Mouse (Mus musculus): ENCODE measurements around the gene Dydc2. TPM values are rescaled to one million over a fixed set of nuclear protein-coding genes. Genes with fewer than 3 reads are reported as not detected.

Dydc2 gene
- polyA plus RNA-seq, 1 experiment from 2014 or later = 0.90 TPM

DNA sequence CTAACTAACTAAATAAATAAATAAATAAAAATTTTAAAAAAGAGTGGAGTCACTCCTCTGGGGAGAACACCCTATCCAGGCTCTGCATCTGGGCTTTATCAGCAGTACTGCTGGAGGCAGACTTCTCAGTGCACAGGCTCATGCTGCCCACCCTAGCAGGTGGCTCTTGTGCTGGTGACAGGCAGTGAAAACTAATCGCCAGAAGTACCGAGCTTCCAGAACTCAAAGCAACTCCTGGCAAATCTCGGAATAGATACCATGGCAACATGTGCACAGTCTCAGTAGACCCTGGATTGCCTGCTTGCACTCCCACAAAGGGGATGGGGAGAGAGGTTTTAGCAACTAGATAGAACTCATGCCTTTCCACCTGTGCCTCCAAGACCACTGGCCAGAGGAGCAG, 62.1 kb downstream of the Dydc2 start:
- no peak overlapping the region for H3K27ac ChIP-seq
- H3K4me2 ChIP-seq (replicated peaks) = no peak overlapping the region
- 0 out of 2 replicates have a peak, but pooled peaks cover 2% of the 10 kb centered on the region for H3K36me3 ChIP-seq
- H3K4me3 ChIP-seq = no peak overlapping the region
- H3K9me3 ChIP-seq (replicated peaks) = no peaks in the 10 kb centered on the region
- WGBS = 45% methylated on average over 3 of the region's 3 CpGs
- no peaks in the 10 kb centered on the region for H3K27me3 ChIP-seq
- no peak overlapping the region for H3K9ac ChIP-seq
- H3K4me1 ChIP-seq = peaks cover 16% of the 10 kb centered on the region
- no peak for ATAC-seq (ENCODE audit: low FRiP score)

DNA sequence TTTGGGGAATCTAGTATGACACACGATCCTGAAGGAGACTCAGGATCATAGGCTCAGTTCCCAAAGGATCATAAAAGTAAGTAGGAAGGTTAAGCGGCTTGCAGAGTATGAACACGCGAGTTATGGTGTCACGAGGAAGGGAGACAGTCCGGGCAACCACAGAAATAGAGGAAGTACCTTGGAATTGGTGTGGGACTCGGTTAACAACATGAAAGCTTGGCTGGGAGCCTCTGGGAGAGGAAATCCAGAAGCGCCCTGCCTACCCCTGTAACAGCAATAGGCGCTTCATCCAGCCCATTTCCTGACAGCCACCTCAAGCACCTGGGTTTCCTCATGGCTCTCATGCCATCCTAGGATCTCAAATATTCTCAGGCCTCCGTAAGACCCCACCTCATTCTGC, 62.7 kb downstream of the Dydc2 start:
- H3K27me3 ChIP-seq = no peaks in the 10 kb centered on the region
- 95% methylated on average over 10 of the region's 10 CpGs for WGBS
- no peak for ATAC-seq (ENCODE audit: low FRiP score)
- H3K9ac ChIP-seq = no peak overlapping the region
- H3K27ac ChIP-seq = no peak overlapping the region
- peaks cover 16% of the 10 kb centered on the region for H3K4me1 ChIP-seq
- H3K36me3 ChIP-seq = 0 out of 2 replicates have a peak, but pooled peaks cover 6% of the 10 kb centered on the region
- no peak overlapping the region for H3K4me3 ChIP-seq
- no peak overlapping the region for H3K4me2 ChIP-seq (replicated peaks)
- H3K9me3 ChIP-seq (replicated peaks) = no peaks in the 10 kb centered on the region

DNA sequence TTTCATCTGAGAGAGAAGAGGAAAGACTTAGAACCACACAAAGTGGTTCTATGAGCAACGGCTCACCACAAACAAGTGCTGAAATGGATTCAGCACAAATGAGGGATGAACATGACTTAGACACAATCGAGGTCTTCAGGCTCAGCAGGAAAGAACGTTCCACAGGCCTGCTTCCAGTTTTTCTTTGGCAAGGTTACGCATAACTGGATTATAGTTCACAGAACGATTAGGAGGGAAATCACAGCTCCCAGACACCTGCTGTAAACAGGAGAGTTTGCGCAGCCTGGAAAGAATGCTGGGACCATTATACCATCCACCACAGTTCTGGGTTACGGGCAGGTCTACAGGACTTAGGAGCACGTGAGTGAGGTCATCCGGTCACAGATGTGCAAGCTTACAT, 63.3 kb downstream of the Dydc2 start:
- Histone ChIP-seq H3K9me3 (replicated peaks) (no peaks in the 10 kb centered on the region), H3K4me1 (peaks cover 16% of the 10 kb centered on the region), H3K9ac (no peak overlapping the region), H3K27ac (no peak overlapping the region), H3K27me3 (no peaks in the 10 kb centered on the region), H3K4me2 (replicated peaks) (no peak overlapping the region), H3K36me3 (0 out of 2 replicates have a peak, but pooled peaks cover 9% of the 10 kb centered on the region), H3K4me3 (no peak overlapping the region)
- ATAC-seq (ENCODE audit: low FRiP score) = no peak
- WGBS = 89% methylated on average over 9 of the region's 9 CpGs

DNA sequence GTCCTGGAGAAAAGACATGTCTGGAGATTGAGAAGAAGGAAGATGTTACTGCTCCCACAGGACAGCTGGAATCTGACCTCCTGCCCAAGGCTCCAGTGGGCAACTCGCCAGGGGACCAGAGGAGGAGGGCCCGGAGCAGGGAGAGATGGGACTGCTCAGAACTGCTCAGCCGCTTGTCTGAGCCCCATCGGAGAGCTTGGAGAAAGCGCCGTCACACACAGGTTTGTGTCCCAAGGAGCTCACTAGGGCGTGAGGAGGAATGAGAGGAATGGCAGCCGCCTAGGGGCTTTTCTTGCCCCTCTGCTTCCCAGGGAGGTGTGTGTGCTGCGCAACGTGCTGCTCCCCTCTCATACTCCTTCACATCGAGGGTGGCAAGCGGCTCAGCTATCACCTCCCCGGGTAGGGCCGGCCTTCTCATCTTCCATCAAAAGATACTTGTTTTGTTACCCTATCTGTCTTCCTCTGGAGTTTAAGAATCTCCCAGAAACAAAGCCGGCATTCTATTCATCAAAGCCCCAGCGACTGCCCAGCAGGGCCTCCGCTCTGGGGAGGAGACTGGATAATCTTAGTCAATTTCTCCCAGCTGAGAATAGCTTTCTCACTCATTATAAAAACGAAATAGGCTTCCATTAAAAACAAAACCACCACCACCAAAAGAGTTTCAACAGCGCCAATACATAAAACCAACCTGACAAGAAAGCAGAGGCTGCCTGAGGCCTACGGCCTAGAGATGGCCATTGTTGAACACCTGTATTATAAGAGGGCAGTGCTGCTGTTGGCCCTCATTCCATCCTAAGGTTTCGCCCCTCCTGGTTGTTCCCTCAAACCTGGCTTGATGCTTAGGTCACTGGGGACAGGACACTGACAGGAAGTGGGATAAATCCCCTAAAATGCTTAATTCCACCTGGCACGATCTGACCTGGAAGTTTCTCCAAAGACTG, 64.5 kb downstream of the Dydc2 start:
- 13% methylated on average over 21 of the region's 22 CpGs for WGBS
- Histone ChIP-seq H3K36me3 (peaks cover 9% of the 10 kb centered on the region), H3K4me3 (0 out of 2 replicates have a peak overlapping the region, but pooled peaks have one; percentile 3), H3K4me1 (peaks cover 16% of the 10 kb centered on the region), H3K27ac (peak overlapping the region; percentile 52; the same call in 1 of the 2 replicates), H3K4me2 (replicated peaks) (peak overlapping the region; percentile 39), H3K9me3 (replicated peaks) (no peaks in the 10 kb centered on the region), H3K9ac (peak overlapping the region; percentile 50), H3K27me3 (no peaks in the 10 kb centered on the region)
- peak; percentile 41; the same call in 1 of the 2 replicates for ATAC-seq (ENCODE audit: low FRiP score)

DNA sequence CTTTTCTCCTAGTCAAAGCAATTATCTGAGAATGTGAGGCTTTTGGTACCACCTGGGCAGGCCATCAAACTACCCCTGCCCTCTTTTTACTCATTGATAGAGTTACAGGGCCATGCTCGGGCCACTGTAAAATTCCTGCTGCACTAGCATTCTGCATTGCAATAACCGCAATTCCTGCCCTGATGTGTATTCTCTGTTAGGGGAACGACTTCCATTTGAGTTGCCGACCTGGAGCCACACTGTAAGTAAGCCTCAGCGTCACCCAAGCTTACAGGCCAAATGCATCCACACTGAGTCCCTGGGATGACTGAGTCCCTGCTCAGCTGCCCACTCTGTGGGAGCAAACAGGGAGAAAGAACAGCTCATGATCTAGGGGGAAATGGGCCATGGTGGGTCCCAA, 67.4 kb downstream of the Dydc2 start:
- WGBS = 91% methylated on average over 5 of the region's 5 CpGs
- no peaks in the 10 kb centered on the region for H3K27me3 ChIP-seq
- no peak for ATAC-seq (ENCODE audit: low FRiP score)
- H3K9me3 ChIP-seq (replicated peaks) = no peaks in the 10 kb centered on the region
- no peak overlapping the region for H3K4me2 ChIP-seq (replicated peaks)
- no peak overlapping the region for H3K4me3 ChIP-seq
- no peak overlapping the region for H3K9ac ChIP-seq
- peaks cover 16% of the 10 kb centered on the region for H3K4me1 ChIP-seq
- no peak overlapping the region for H3K27ac ChIP-seq
- H3K36me3 ChIP-seq = peaks cover 25% of the 10 kb centered on the region

DNA sequence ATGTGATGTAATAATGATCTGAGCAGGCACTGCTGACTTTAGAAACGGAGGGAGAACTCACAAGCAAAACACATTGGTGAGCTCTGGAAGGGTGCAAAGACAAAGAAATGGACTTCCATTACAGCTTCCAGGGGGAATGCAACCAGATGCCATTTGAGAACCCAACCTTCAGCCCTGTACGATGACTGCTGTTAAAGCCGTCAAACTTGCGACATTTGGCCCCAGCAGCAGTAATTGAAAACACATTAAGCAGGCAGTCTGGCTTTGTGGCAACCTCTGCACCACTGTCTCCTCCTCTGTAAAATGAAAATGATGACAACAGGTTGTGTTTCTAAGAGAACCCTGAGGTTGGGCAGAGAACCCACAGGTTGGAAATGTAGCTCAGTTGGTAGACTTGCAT, 68.2 kb downstream of the Dydc2 start:
- Histone ChIP-seq H3K9me3 (replicated peaks) (no peaks in the 10 kb centered on the region), H3K4me2 (replicated peaks) (no peak overlapping the region), H3K4me1 (peaks cover 16% of the 10 kb centered on the region), H3K27ac (no peak overlapping the region), H3K9ac (no peak overlapping the region), H3K36me3 (peaks cover 25% of the 10 kb centered on the region), H3K27me3 (no peaks in the 10 kb centered on the region), H3K4me3 (no peak overlapping the region)
- ATAC-seq (ENCODE audit: low FRiP score) = no peak
- WGBS = 71% methylated on average over 4 of the region's 4 CpGs

DNA sequence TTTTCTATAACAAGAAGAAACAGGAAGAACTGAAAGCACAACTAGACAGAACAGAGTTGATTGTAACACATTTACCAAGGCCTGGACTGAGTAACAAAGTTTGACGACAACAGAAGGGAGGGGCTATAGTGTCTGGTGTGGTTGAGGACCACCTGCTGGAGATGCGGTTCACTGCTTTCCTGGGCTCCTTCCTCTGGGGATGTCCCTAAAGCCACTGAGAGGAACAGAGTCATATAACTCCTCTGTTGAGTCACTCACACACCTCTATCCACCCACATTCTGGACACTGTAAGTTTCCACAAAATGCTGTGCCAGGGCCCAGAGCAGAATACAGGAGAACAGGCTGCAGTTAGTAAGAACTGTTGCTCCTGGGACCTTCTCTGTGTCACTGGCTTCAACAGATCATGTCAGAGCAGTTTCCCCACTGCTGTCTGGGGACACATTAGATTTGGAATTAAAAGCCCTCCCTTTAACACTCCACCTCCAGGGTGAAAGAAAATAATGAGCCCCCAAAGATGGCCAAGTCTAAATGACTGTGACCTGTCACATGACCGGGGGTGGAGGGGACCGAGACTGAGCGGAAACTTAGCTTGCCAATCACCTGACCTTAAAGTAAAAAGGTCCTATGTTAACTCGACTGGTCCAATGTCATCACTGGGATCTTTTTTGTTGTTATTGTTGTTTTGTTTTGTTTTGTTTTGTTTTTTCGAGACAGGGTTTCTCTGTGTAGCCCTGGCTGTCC, 68.9 kb downstream of the Dydc2 start:
- H3K9me3 ChIP-seq (replicated peaks) = no peaks in the 10 kb centered on the region
- H3K4me1 ChIP-seq = peaks cover 16% of the 10 kb centered on the region
- H3K27ac ChIP-seq = no peak overlapping the region
- peaks cover 25% of the 10 kb centered on the region for H3K36me3 ChIP-seq
- WGBS = 83% methylated on average over 7 of the region's 7 CpGs
- no peak overlapping the region for H3K9ac ChIP-seq
- no peaks in the 10 kb centered on the region for H3K27me3 ChIP-seq
- no peak for ATAC-seq (ENCODE audit: low FRiP score)
- no peak overlapping the region for H3K4me3 ChIP-seq
- no peak overlapping the region for H3K4me2 ChIP-seq (replicated peaks)

Other genes starting within 250 kb of the Dydc2 start
- 0.83 and 1.4 TPM in 2 replicates for gene Sh2d4b, start 175.9 kb downstream of the Dydc2 start, polyA plus RNA-seq (2016; fragmentation: Nextera tagmentation; extraction: Ambion mirVana)
- 84.3 and 95.0 TPM in 2 replicates for gene Tspan14, start 102.4 kb downstream of the Dydc2 start, polyA plus RNA-seq (2016; fragmentation: Nextera tagmentation; extraction: Ambion mirVana)
- 62.5 and 65.1 TPM in 2 replicates for gene Fam213a, start 55.4 kb downstream of the Dydc2 start, polyA plus RNA-seq (2016; fragmentation: Nextera tagmentation; extraction: Ambion mirVana)
- 0.22 TPM in 1 of 2 replicates, not detected in the other for gene Dydc1, start 3.7 kb upstream of the Dydc2 start, polyA plus RNA-seq (2016; fragmentation: Nextera tagmentation; extraction: Ambion mirVana)
- gene Mat1a, start 35.8 kb upstream of the Dydc2 start, polyA plus RNA-seq (2016; fragmentation: Nextera tagmentation; extraction: Ambion mirVana) = not detected in 2 replicates
- not detected in 2 replicates for gene Sftpa1, start 62.6 kb upstream of the Dydc2 start, polyA plus RNA-seq (2016; fragmentation: Nextera tagmentation; extraction: Ambion mirVana)
- not detected in 2 replicates for gene Mbl1, start 82.2 kb upstream of the Dydc2 start, polyA plus RNA-seq (2016; fragmentation: Nextera tagmentation; extraction: Ambion mirVana)
- gene Sftpd, start 115.9 kb upstream of the Dydc2 start, polyA plus RNA-seq (2016; fragmentation: Nextera tagmentation; extraction: Ambion mirVana) = not detected in 2 replicates
- 0.21 TPM in 1 of 2 replicates, not detected in the other for gene Gm2832, start 209.6 kb upstream of the Dydc2 start, polyA plus RNA-seq (2016; fragmentation: Nextera tagmentation; extraction: Ambion mirVana)

Measured in hindbrain, embryonic 12.5 days (tissue).